Mouse (Mus musculus) limb, embryonic 11.5 days (tissue): ENCODE measurements at regions not wholly inside any gene's neighbourhood (a gene's known extent, or its start where the extent isn't known, plus 50 kb on each side); places are given as distances from the start of the nearest gene placed in this dataset.
A peak's percentile ranks its signal among the peaks of the same experiment; 100 is the strongest.
"Not testable (repeated sequence)": the region's sequence is repeated elsewhere in the genome, so short reads cannot be mapped to it uniquely, and the experiment has no call there.

Experiments used
- ATAC-seq: fragments of 200-750 bp; cut with Nextera tagmentation; 2 replicates; pipeline ENCODE4 v1.8.0; 2017; ENCODE audit warnings: low read depth; ENCODE audit not compliant: insufficient number of reproducible peaks, low FRiP score, low TSS enrichment
- DNase-seq: peaks from one replicate; pipeline ENCODE4 v3.0.0-alpha.2; 2015; ENCODE audit warnings: low spot score
- H3K27ac ChIP-seq: fragments of 300-500 bp; sonication (generic); replicated peaks from 2 replicates; pipeline ENCODE4 v1.5.1; 2014; ENCODE audit warnings: low read depth, mild to moderate bottlenecking, low read length
- H3K27me3 ChIP-seq: fragments of 300-500 bp; sonication (generic); 2 replicates; pipeline ENCODE4 v1.6.1; 2014; ENCODE audit warnings: mild to moderate bottlenecking, low read length, mixed read lengths; ENCODE audit not compliant: control insufficient read depth, insufficient read depth
- H3K36me3 ChIP-seq: fragments of 300-500 bp; sonication (generic); 2 replicates; pipeline ENCODE4 v1.6.1; 2014; ENCODE audit warnings: mild to moderate bottlenecking, low read length, moderate library complexity, mixed read lengths; ENCODE audit not compliant: control insufficient read depth, insufficient read depth
- H3K4me1 ChIP-seq: fragments of 300-500 bp; sonication (generic); 2 replicates; pipeline ENCODE4 v1.6.1; 2014; ENCODE audit warnings: low read length, mixed read lengths; ENCODE audit not compliant: control insufficient read depth, insufficient read depth
- H3K4me2 ChIP-seq: fragments of 300-500 bp; sonication (generic); 2 replicates; pipeline ENCODE4 v1.6.1; 2014; ENCODE audit warnings: low read depth, mild to moderate bottlenecking, moderate library complexity; ENCODE audit not compliant: severe bottlenecking
- H3K4me3 ChIP-seq: fragments of 300-500 bp; sonication (generic); 2 replicates; pipeline ENCODE4 v1.5.1; 2014; ENCODE audit warnings: low read depth, low read length
- H3K9ac ChIP-seq: fragments of 300-500 bp; sonication (generic); 2 replicates; pipeline ENCODE4 v1.6.1; 2014; ENCODE audit warnings: mild to moderate bottlenecking, low read length
- H3K9me3 ChIP-seq: fragments of 300-500 bp; sonication (generic); 2 replicates; pipeline ENCODE4 v1.6.1; 2016; ENCODE audit warnings: low read length; ENCODE audit not compliant: control insufficient read depth
- WGBS: fragments of 180-500 bp; shearing (Covaris S2); extraction: QIAGEN DNeasy Blood & Tissue Kit; methylation state at CpG from one replicate; pipeline ENCODE4 v1.1.7; 2014; 5-methylcytosine and 5-hydroxymethylcytosine counted together

GRCm38 (mm10) chrX:50625336-50625735 lies 197.0 kb upstream of the Olfr1324 start:
- H3K4me1 ChIP-seq, result no peaks in the 10 kb centered on the region
- no peak for ATAC-seq
- no peaks in the 10 kb centered on the region for H3K9me3 ChIP-seq
- H3K4me2 ChIP-seq, result no peak overlapping the region
- H3K36me3 ChIP-seq, result no peaks in the 10 kb centered on the region
- H3K27me3 ChIP-seq, result no peaks in the 10 kb centered on the region
- H3K27ac ChIP-seq, result no peak overlapping the region
- no peak overlapping the region for H3K4me3 ChIP-seq
- no peak for DNase-seq
- WGBS, result 87% methylated on average over 6 of the region's 6 CpGs
- no peak overlapping the region for H3K9ac ChIP-seq

- Histone ChIP-seq H3K27me3 (no peaks in the 10 kb centered on the region), H3K4me1 (no peaks in the 10 kb centered on the region), H3K4me3 (no peak overlapping the region), H3K4me2 (no peak overlapping the region), H3K36me3 (no peaks in the 10 kb centered on the region), H3K9ac (no peak overlapping the region), H3K9me3 (no peaks in the 10 kb centered on the region), H3K27ac (no peak overlapping the region)
- 61% methylated on average over 19 of the region's 19 CpGs for WGBS
- ATAC-seq, result no peak
- DNase-seq, result peak; percentile 62
These were observed 194.7 kb upstream of the Olfr1324 start for GRCm38 (mm10) chrX:50622984-50623455.

- H3K36me3 ChIP-seq, result no peaks in the 10 kb centered on the region
These were observed 192.6 kb upstream of the Olfr1324 start for GRCm38 (mm10) chrX:50620909-50621308.

GRCm38 (mm10) chrX:50619919-50620318 lies 191.6 kb upstream of the Olfr1324 start:
- no peaks in the 10 kb centered on the region for H3K36me3 ChIP-seq
- DNase-seq (peak; percentile 77), ATAC-seq (no peak; the same call in 1 of the 2 replicates)
- no peaks in the 10 kb centered on the region for H3K27me3 ChIP-seq
- no peak overlapping the region for H3K4me2 ChIP-seq
- 68% methylated on average over 9 of the region's 9 CpGs for WGBS
- H3K4me1 ChIP-seq, result no peaks in the 10 kb centered on the region
- H3K9me3 ChIP-seq, result no peaks in the 10 kb centered on the region
- H3K27ac ChIP-seq, result no peak overlapping the region
- H3K4me3 ChIP-seq, result no peak overlapping the region
- H3K9ac ChIP-seq, result no peak overlapping the region

More at GRCm38 (mm10) chrX:50620909-50621308, 192.6 kb upstream of the Olfr1324 start:
- Histone ChIP-seq H3K4me2 (no peak overlapping the region), H3K4me3 (no peak overlapping the region), H3K27ac (no peak overlapping the region), H3K4me1 (no peaks in the 10 kb centered on the region), H3K27me3 (no peaks in the 10 kb centered on the region), H3K9me3 (no peaks in the 10 kb centered on the region), H3K9ac (no peak overlapping the region)
- DNase-seq (no peak), ATAC-seq (no peak)
- whole genome bisulfite sequencing, result 62% methylated on average over 8 of the region's 8 CpGs

- Histone ChIP-seq H3K4me1 (no peaks in the 10 kb centered on the region), H3K27ac (no peak overlapping the region), H3K9me3 (no peaks in the 10 kb centered on the region), H3K27me3 (no peaks in the 10 kb centered on the region), H3K9ac (no peak overlapping the region), H3K4me3 (no peak overlapping the region), H3K36me3 (no peaks in the 10 kb centered on the region), H3K4me2 (no peak overlapping the region)
- ATAC-seq, result no peak
- 88% methylated on average over 4 of the region's 4 CpGs for WGBS
- DNase-seq, result no peak
These were observed 190.6 kb upstream of the Olfr1324 start for GRCm38 (mm10) chrX:50618936-50619335.

GRCm38 (mm10) chrX:50616920-50617319 lies 188.6 kb upstream of the Olfr1324 start:
- peak; percentile 64 for DNase-seq
- not testable (repeated sequence) for H3K4me2 ChIP-seq, H3K4me3 ChIP-seq, H3K36me3 ChIP-seq, H3K9me3 ChIP-seq, H3K9ac ChIP-seq, H3K27ac ChIP-seq, ATAC-seq, H3K4me1 ChIP-seq, H3K27me3 ChIP-seq
- WGBS, result 59% methylated on average over 8 of the region's 8 CpGs

- H3K27me3 ChIP-seq, H3K4me2 ChIP-seq, H3K27ac ChIP-seq, H3K9ac ChIP-seq, H3K9me3 ChIP-seq, H3K4me1 ChIP-seq, H3K36me3 ChIP-seq, H3K4me3 ChIP-seq: not testable (repeated sequence)
- peak; percentile 57 for DNase-seq
- ATAC-seq, result peak; percentile 54; the same call in 1 of the 2 replicates
- 56% methylated on average over 3 of the region's 3 CpGs for WGBS
These were observed 186.6 kb upstream of the Olfr1324 start for GRCm38 (mm10) chrX:50614874-50615273.

- DNase-seq, result peak; percentile 68
- not testable (repeated sequence) for H3K4me1 ChIP-seq, H3K9ac ChIP-seq, H3K27ac ChIP-seq, H3K36me3 ChIP-seq, H3K4me3 ChIP-seq, H3K4me2 ChIP-seq, H3K27me3 ChIP-seq, H3K9me3 ChIP-seq, ATAC-seq
- whole genome bisulfite sequencing, result 62% methylated on average over 6 of the region's 6 CpGs
These were observed 186.1 kb upstream of the Olfr1324 start for GRCm38 (mm10) chrX:50614367-50614766.
